Mouse (Mus musculus) embryonic facial prominence, embryonic 13.5 days (tissue): ENCODE results near the gene Nphs1. TPM values are rescaled to one million over a fixed set of nuclear protein-coding genes. Genes with fewer than 3 reads are reported as not detected.
A peak's percentile ranks its signal among the peaks of the same experiment; 100 is the strongest.

Experiments used
- ATAC-seq: fragments of 200-750 bp; cut with Nextera tagmentation; 2 replicates; pipeline ENCODE4 v1.8.0; 2017; ENCODE audit warnings: low read depth; ENCODE audit not compliant: insufficient number of reproducible peaks, insufficient read depth, low FRiP score, low TSS enrichment
- H3K27ac ChIP-seq: fragments of 300-500 bp; sonication (generic); 2 replicates; pipeline ENCODE4 v1.5.1; 2015; ENCODE audit warnings: moderate library complexity, mild to moderate bottlenecking, inconsistent platforms
- H3K27me3 ChIP-seq: fragments of 300-500 bp; sonication (generic); 2 replicates; pipeline ENCODE4 v1.6.1; 2015; ENCODE audit warnings: mild to moderate bottlenecking, inconsistent platforms
- H3K36me3 ChIP-seq: fragments of 300-500 bp; sonication (generic); 2 replicates; pipeline ENCODE4 v1.6.1; 2015; ENCODE audit warnings: mild to moderate bottlenecking, inconsistent platforms
- H3K4me1 ChIP-seq: fragments of 300-500 bp; sonication (generic); 2 replicates; pipeline ENCODE4 v1.6.1; 2015; ENCODE audit warnings: inconsistent platforms
- H3K4me2 ChIP-seq: fragments of 300-500 bp; sonication (generic); 2 replicates; pipeline ENCODE4 v1.6.1; 2015; ENCODE audit warnings: moderate library complexity, mild to moderate bottlenecking, inconsistent platforms
- H3K4me3 ChIP-seq: fragments of 300-500 bp; sonication (generic); 2 replicates; pipeline ENCODE4 v1.5.1; 2015; ENCODE audit warnings: mild to moderate bottlenecking, inconsistent platforms
- H3K9ac ChIP-seq: fragments of 300-500 bp; sonication (generic); 2 replicates; pipeline ENCODE4 v1.6.1; 2015; ENCODE audit warnings: mild to moderate bottlenecking, inconsistent platforms
- H3K9me3 ChIP-seq: fragments of 300-500 bp; sonication (generic); 2 replicates; pipeline ENCODE4 v1.6.1; 2016; ENCODE audit warnings: inconsistent platforms
- WGBS: fragments of 180-500 bp; shearing (Covaris S2); methylation state at CpG from one replicate; pipeline ENCODE4 v1.1.7; 2015; ENCODE audit warnings: mixed read lengths; 5-methylcytosine and 5-hydroxymethylcytosine counted together
- polyA plus RNA-seq: library from polyadenylated mRNA; unstranded; fragments of >200 nt; fragmentation: Nextera tagmentation; extraction: Ambion mirVana; gene quantifications from 2 replicates; pipeline ENCODE4 v1.2.1, GENCODE M21; 2015

Nphs1 gene
- polyA plus RNA-seq, 1 experiment from 2014 or later, result 0.13 TPM

- H3K27ac ChIP-seq, result 0 out of 2 replicates have a peak overlapping the region, but pooled peaks have one; percentile 23
- WGBS, result under 1% methylated on average over 45 of the region's 45 CpGs
Observed at GRCm38 (mm10) chr7:30421890-30422435, 36.2 kb upstream of the Nphs1 start.

GRCm38 (mm10) chr7:30422560-30422959 is 35.6 kb upstream of the Nphs1 start:
- peak overlapping the region; percentile 97 for H3K4me2 ChIP-seq
- H3K27me3 ChIP-seq, result peaks cover 11% of the 10 kb centered on the region
- peak overlapping the region; percentile 64 for H3K4me3 ChIP-seq
- H3K4me1 ChIP-seq, result peaks cover 19% of the 10 kb centered on the region
- 0 out of 2 replicates have a peak, but pooled peaks cover 2% of the 10 kb centered on the region for H3K9me3 ChIP-seq
- H3K36me3 ChIP-seq, result peaks cover 23% of the 10 kb centered on the region
- peak overlapping the region; percentile 69 for H3K9ac ChIP-seq
- 14% methylated on average over 9 of the region's 9 CpGs for WGBS
- H3K27ac ChIP-seq, result peak overlapping the region; percentile 48; the same call in 1 of the 2 replicates
- ATAC-seq, result 0 out of 2 replicates have a peak, but pooled peaks have one; percentile 17

More at GRCm38 (mm10) chr7:30421890-30422435, 36.2 kb upstream of the Nphs1 start:
- Histone ChIP-seq H3K4me2 (peak overlapping the region; percentile 97), H3K9ac (peak overlapping the region; percentile 69), H3K4me3 (peak overlapping the region; percentile 64), H3K9me3 (0 out of 2 replicates have a peak, but pooled peaks cover 2% of the 10 kb centered on the region), H3K36me3 (peaks cover 17% of the 10 kb centered on the region), H3K4me1 (peaks cover 19% of the 10 kb centered on the region), H3K27me3 (peaks cover 11% of the 10 kb centered on the region)
- ATAC-seq, result peak; percentile 62; the same call in 1 of the 2 replicates

- Histone ChIP-seq H3K27me3 (peaks cover 11% of the 10 kb centered on the region), H3K36me3 (peaks cover 27% of the 10 kb centered on the region), H3K9me3 (0 out of 2 replicates have a peak, but pooled peaks cover 2% of the 10 kb centered on the region), H3K9ac (peak overlapping the region; percentile 69), H3K27ac (no peak overlapping the region), H3K4me3 (peak overlapping the region; percentile 64), H3K4me2 (peak overlapping the region; percentile 97), H3K4me1 (peaks cover 19% of the 10 kb centered on the region)
- no peak for ATAC-seq
- WGBS, result 40% methylated on average over 23 of the region's 23 CpGs
Observed at GRCm38 (mm10) chr7:30423071-30423641, 35.0 kb upstream of the Nphs1 start.

GRCm38 (mm10) chr7:30429327-30429726 is 28.8 kb upstream of the Nphs1 start:
- ATAC-seq, result no peak
- H3K9ac ChIP-seq, result no peak overlapping the region
- H3K4me3 ChIP-seq, result no peak overlapping the region
- no peaks in the 10 kb centered on the region for H3K27me3 ChIP-seq
- no peak overlapping the region for H3K27ac ChIP-seq
- H3K9me3 ChIP-seq, result no peaks in the 10 kb centered on the region
- H3K36me3 ChIP-seq, result peaks cover 28% of the 10 kb centered on the region
- no peak overlapping the region for H3K4me2 ChIP-seq
- H3K4me1 ChIP-seq, result no peaks in the 10 kb centered on the region

- H3K9me3 ChIP-seq, result no peaks in the 10 kb centered on the region
- H3K9ac ChIP-seq, result no peak overlapping the region
- H3K27ac ChIP-seq, result no peak overlapping the region
- H3K27me3 ChIP-seq, result peaks cover 1% of the 10 kb centered on the region; the same call in 1 of the 2 replicates
- no peak overlapping the region for H3K4me2 ChIP-seq
- no peaks in the 10 kb centered on the region for H3K4me1 ChIP-seq
- no peak overlapping the region for H3K4me3 ChIP-seq
- H3K36me3 ChIP-seq, result peaks cover 31% of the 10 kb centered on the region
- WGBS, result 44% methylated on average over 2 of the region's 2 CpGs
- no peak for ATAC-seq
Observed at GRCm38 (mm10) chr7:30430191-30430590, 27.9 kb upstream of the Nphs1 start.

GRCm38 (mm10) chr7:30431793-30432192 is 26.3 kb upstream of the Nphs1 start:
- Histone ChIP-seq H3K4me3 (no peak overlapping the region), H3K4me2 (no peak overlapping the region), H3K27ac (no peak overlapping the region), H3K36me3 (peaks cover 32% of the 10 kb centered on the region), H3K9me3 (no peaks in the 10 kb centered on the region), H3K4me1 (no peaks in the 10 kb centered on the region), H3K27me3 (peaks cover 12% of the 10 kb centered on the region), H3K9ac (no peak overlapping the region)
- ATAC-seq, result no peak
- WGBS, result 13% methylated on average over 3 of the region's 3 CpGs

- no peaks in the 10 kb centered on the region for H3K4me1 ChIP-seq
- no peak overlapping the region for H3K4me3 ChIP-seq
- WGBS, result 2% methylated on average over 10 of the region's 10 CpGs
- peaks cover 14% of the 10 kb centered on the region for H3K27me3 ChIP-seq
- no peaks in the 10 kb centered on the region for H3K9me3 ChIP-seq
- no peak overlapping the region for H3K27ac ChIP-seq
- no peak for ATAC-seq
- H3K9ac ChIP-seq, result no peak overlapping the region
- H3K4me2 ChIP-seq, result no peak overlapping the region
- H3K36me3 ChIP-seq, result peaks cover 21% of the 10 kb centered on the region
Observed at GRCm38 (mm10) chr7:30434238-30434637, 23.9 kb upstream of the Nphs1 start.

- H3K9ac ChIP-seq, result no peak overlapping the region
- WGBS, result 70% methylated on average over 10 of the region's 10 CpGs
- peaks cover 14% of the 10 kb centered on the region for H3K27me3 ChIP-seq
- no peak overlapping the region for H3K27ac ChIP-seq
- ATAC-seq, result no peak
- H3K4me2 ChIP-seq, result no peak overlapping the region
- no peaks in the 10 kb centered on the region for H3K9me3 ChIP-seq
- H3K4me3 ChIP-seq, result no peak overlapping the region
- no peaks in the 10 kb centered on the region for H3K4me1 ChIP-seq
- peaks cover 25% of the 10 kb centered on the region for H3K36me3 ChIP-seq
Observed at GRCm38 (mm10) chr7:30434701-30435100, 23.4 kb upstream of the Nphs1 start.

- Histone ChIP-seq H3K36me3 (peaks cover 29% of the 10 kb centered on the region), H3K4me3 (no peak overlapping the region), H3K9me3 (no peaks in the 10 kb centered on the region), H3K4me1 (no peaks in the 10 kb centered on the region), H3K9ac (no peak overlapping the region), H3K4me2 (no peak overlapping the region), H3K27ac (no peak overlapping the region), H3K27me3 (peaks cover 14% of the 10 kb centered on the region)
- WGBS, result 59% methylated on average over 9 of the region's 9 CpGs
- ATAC-seq, result no peak
Observed at GRCm38 (mm10) chr7:30435156-30435555, 23.0 kb upstream of the Nphs1 start.

- no peaks in the 10 kb centered on the region for H3K9me3 ChIP-seq
- no peak overlapping the region for H3K27ac ChIP-seq
- no peak overlapping the region for H3K9ac ChIP-seq
- WGBS, result 21% methylated on average over 10 of the region's 10 CpGs
- H3K36me3 ChIP-seq, result peaks cover 38% of the 10 kb centered on the region
- H3K4me2 ChIP-seq, result no peak overlapping the region
- no peaks in the 10 kb centered on the region for H3K4me1 ChIP-seq
- H3K27me3 ChIP-seq, result peaks cover 14% of the 10 kb centered on the region
- ATAC-seq, result no peak
- no peak overlapping the region for H3K4me3 ChIP-seq
Observed at GRCm38 (mm10) chr7:30436879-30437278, 21.2 kb upstream of the Nphs1 start.

GRCm38 (mm10) chr7:30439734-30440133 is 18.4 kb upstream of the Nphs1 start:
- WGBS, result 73% methylated on average over 13 of the region's 13 CpGs
- Histone ChIP-seq H3K9me3 (no peaks in the 10 kb centered on the region), H3K27ac (no peak overlapping the region), H3K4me1 (peaks cover 8% of the 10 kb centered on the region), H3K4me2 (no peak overlapping the region), H3K27me3 (peaks cover 17% of the 10 kb centered on the region), H3K4me3 (no peak overlapping the region), H3K36me3 (peaks cover 50% of the 10 kb centered on the region), H3K9ac (no peak overlapping the region)
- ATAC-seq, result no peak

GRCm38 (mm10) chr7:30440697-30441096 is 17.4 kb upstream of the Nphs1 start:
- Histone ChIP-seq H3K36me3 (peaks cover 40% of the 10 kb centered on the region), H3K27me3 (peaks cover 12% of the 10 kb centered on the region), H3K27ac (no peak overlapping the region), H3K9me3 (no peaks in the 10 kb centered on the region), H3K4me1 (peaks cover 10% of the 10 kb centered on the region), H3K4me3 (no peak overlapping the region), H3K9ac (no peak overlapping the region), H3K4me2 (no peak overlapping the region)
- 15% methylated on average over 5 of the region's 5 CpGs for WGBS
- no peak for ATAC-seq
